ENCODE assay signal across 8 mouse cellular contexts in genomic region chr2:116060701-116061400, GRCm38 (mm10). TPM values are rescaled to one million over a fixed set of nuclear protein-coding genes. Genes with fewer than 3 reads are reported as not detected.
DNase-seq lines count a peak whose midpoint lies in the region; ATAC-seq lines count a peak whose summit lies in the region.

No protein-coding gene starts in this region.

- intact Hi-C loops in left cerebral cortex, postnatal 25 days (cut with DNase I) = loop anchor here (5.0 to 10.0 kb wide), 2 partner anchors 99 to 476 kb away; partner anchors contain the start of gene BC052040

- H3K4me3 ChIP-seq in lung, embryonic 16.5 days (ENCODE audit: low read length) = peak overlapping the region; percentile 62
- peak overlapping the region; percentile 76 for H3K4me3 ChIP-seq in heart, embryonic 16.5 days (ENCODE audit: low read length)
- H3K4me3 ChIP-seq in liver, embryonic 16.5 days (ENCODE audit: low read depth, low read length) = no peak overlapping the region

- no peak overlapping the region for H3K27ac ChIP-seq in lung, embryonic 16.5 days (ENCODE audit: low read length)
- peak overlapping the region; percentile 99 for H3K27ac ChIP-seq in heart, embryonic 16.5 days (ENCODE audit: low read length)
- no peak overlapping the region for H3K27ac ChIP-seq in liver, embryonic 16.5 days (ENCODE audit: low read length)

- no peak for DNase-seq in lung, adult 18-20 months
- DNase-seq in c-Kit-positive CD71-positive TER-119-positive erythroid progenitor cells, embryonic 14.5 days (ENCODE audit: low spot score) = no peak
- no peak for DNase-seq in testis, postnatal 10 days (ENCODE audit: low spot score)
- DNase-seq in left cerebral cortex, postnatal 25 days (ENCODE audit: low spot score in 2 of 2) = no peak
- no peak for DNase-seq in thymus, adult 18-20 months

- peak overlapping the region; percentile 77 for H3K4me2 ChIP-seq in lung, embryonic 16.5 days (ENCODE audit: low read depth, low read length)
- H3K4me2 ChIP-seq in heart, embryonic 16.5 days (ENCODE audit: low read depth, low read length) = peak overlapping the region; percentile 90
- peak overlapping the region; percentile 61; the same call in 1 of the 2 replicates for H3K4me2 ChIP-seq in liver, embryonic 16.5 days (ENCODE audit: low read depth, low read length)

- peak overlapping the region; percentile 82 for H3K9ac ChIP-seq in lung, embryonic 16.5 days (ENCODE audit: low read length)
- H3K9ac ChIP-seq in heart, embryonic 16.5 days (ENCODE audit: low read length) = peak overlapping the region; percentile 76
- H3K9ac ChIP-seq in liver, embryonic 16.5 days (ENCODE audit: low read depth, low read length) = no peak overlapping the region; the same call in 1 of the 2 replicates

- 0 out of 2 replicates have a peak, but pooled peaks cover 3% of the 10 kb centered on the region for H3K4me1 ChIP-seq in lung, embryonic 16.5 days (replicated peaks; ENCODE audit: control insufficient read depth, insufficient read depth, low read length)
- peaks cover 32% of the 10 kb centered on the region for H3K4me1 ChIP-seq in heart, embryonic 16.5 days (ENCODE audit: control insufficient read depth, insufficient read depth, low read length)
- H3K4me1 ChIP-seq in liver, embryonic 16.5 days (ENCODE audit: control insufficient read depth, low read depth, low read length) = no peaks in the 10 kb centered on the region

- no peaks in the 10 kb centered on the region; the same call in 1 of the 2 replicates for H3K27me3 ChIP-seq in lung, embryonic 16.5 days (ENCODE audit: control insufficient read depth, insufficient read depth, low read depth, low read length)
- H3K27me3 ChIP-seq in heart, embryonic 16.5 days (ENCODE audit: control insufficient read depth, insufficient read depth, low read length) = no peaks in the 10 kb centered on the region
- peaks cover 61% of the 10 kb centered on the region for H3K27me3 ChIP-seq in liver, embryonic 16.5 days (ENCODE audit: control insufficient read depth, insufficient read depth, low read depth, low read length)

- no peak for ATAC-seq in lung, embryonic 16.5 days (ENCODE audit: low read depth)
- no peak for ATAC-seq in heart, embryonic 16.5 days (replicated peaks; ENCODE audit: extremely low read depth, insufficient read depth, low FRiP score)
- ATAC-seq in liver, embryonic 16.5 days (ENCODE audit: low read depth) = no peak

- no peaks in the 10 kb centered on the region for H3K9me3 ChIP-seq in lung, embryonic 16.5 days (ENCODE audit: control insufficient read depth, low read length)
- no peaks in the 10 kb centered on the region for H3K9me3 ChIP-seq in heart, embryonic 16.5 days (replicated peaks; ENCODE audit: control insufficient read depth, low read length)
- H3K9me3 ChIP-seq in liver, embryonic 16.5 days (replicated peaks; ENCODE audit: control insufficient read depth, low read length) = no peaks in the 10 kb centered on the region

- H3K36me3 ChIP-seq in lung, embryonic 16.5 days (ENCODE audit: control insufficient read depth, insufficient read depth, low read length) = 0 out of 2 replicates have a peak, but pooled peaks cover 3% of the 10 kb centered on the region
- 0 out of 2 replicates have a peak, but pooled peaks cover 2% of the 10 kb centered on the region for H3K36me3 ChIP-seq in heart, embryonic 16.5 days (ENCODE audit: control insufficient read depth, insufficient read depth)
- no peaks in the 10 kb centered on the region for H3K36me3 ChIP-seq in liver, embryonic 16.5 days (ENCODE audit: control insufficient read depth, insufficient read depth)

- WGBS in lung, embryonic 16.5 days = 11% methylated on average over 21 of the region's 21 CpGs
- WGBS in heart, embryonic 16.5 days = 22% methylated on average over 21 of the region's 21 CpGs
- 12% methylated on average over 21 of the region's 21 CpGs for WGBS in liver, embryonic 16.5 days (ENCODE audit: insufficient replicate concordance)

RNA-seq across cellular contexts. Expression of gene Meis2, which starts 4.8 kb away (rescaled TPM):
- 21.5 and 24.2 TPM in 2 replicates for polyA plus RNA-seq in lung, embryonic 16.5 days (2015; fragmentation: Nextera tagmentation; extraction: Ambion mirVana)
- 22.1 and 22.6 TPM in 2 replicates for polyA plus RNA-seq in heart, embryonic 16.5 days (2015; fragmentation: Nextera tagmentation; extraction: Ambion mirVana)
- polyA plus RNA-seq in liver, embryonic 16.5 days (2015; fragmentation: Nextera tagmentation; extraction: Ambion mirVana) = 1.1 and 1.6 TPM in 2 replicates
- total RNA-seq in left cerebral cortex, postnatal 25 days (2021) = 100 to 1,000 TPM in 1 of 2 experiments, 10 to 100 TPM in 1; 94.3 to 130 TPM
